Mouse (Mus musculus): ENCODE measurements around the gene Manf.

- no peak for TF ChIP-seq CTCF (IDR thresholded peaks at IDR 0.05; ENCODE audit: control insufficient read depth, insufficient read depth, insufficient replicate concordance, low read depth, low read length)
- TF ChIP-seq POLR2A (IDR thresholded peaks at IDR 0.05; ENCODE audit: control insufficient read depth, low read depth, low read length) = no peak
These were observed 16.9 kb upstream of the Manf start for GRCm38 (mm10) chr9:106908715-106909114.
